Mouse (Mus musculus) E14TG2a.4 (cell line): ENCODE results near the gene Rsph1.

Experiments used
- H3K27me3 ChIP-seq: 2 replicates; pipeline ENCODE4 v1.6.1; 2014; ENCODE audit warnings: low read length, control low read depth; ENCODE audit not compliant: insufficient read depth
- H3K36me3 ChIP-seq: 2 replicates; pipeline ENCODE4 v1.6.1; 2014; ENCODE audit warnings: low read length, control low read depth; ENCODE audit not compliant: insufficient read depth
- H3K4me1 ChIP-seq: replicated peaks from 2 replicates; pipeline ENCODE4 v1.6.1; 2014; ENCODE audit warnings: low read depth, low read length, control low read depth
- H3K4me3 ChIP-seq: replicated peaks from 2 replicates; pipeline ENCODE4 v1.5.1; 2014; ENCODE audit warnings: mild to moderate bottlenecking, low read length
- H3K9me3 ChIP-seq: 2 replicates; pipeline ENCODE4 v1.6.1; 2014; ENCODE audit warnings: low read length, control low read depth
- CTCF ChIP-seq: conservative IDR thresholded peaks from 2 replicates; pipeline ENCODE4 v1.5.1; 2014; ENCODE audit warnings: low read length
- NANOG ChIP-seq: IDR thresholded peaks from 2 replicates; pipeline ENCODE4 v1.6.1; 2014; ENCODE audit warnings: borderline replicate concordance, low read length, mixed read lengths
- POU5F1 ChIP-seq: IDR thresholded peaks from 2 replicates; pipeline ENCODE4 v1.6.1; 2014; ENCODE audit warnings: low read length, borderline replicate concordance

Rsph1 gene

DNA sequence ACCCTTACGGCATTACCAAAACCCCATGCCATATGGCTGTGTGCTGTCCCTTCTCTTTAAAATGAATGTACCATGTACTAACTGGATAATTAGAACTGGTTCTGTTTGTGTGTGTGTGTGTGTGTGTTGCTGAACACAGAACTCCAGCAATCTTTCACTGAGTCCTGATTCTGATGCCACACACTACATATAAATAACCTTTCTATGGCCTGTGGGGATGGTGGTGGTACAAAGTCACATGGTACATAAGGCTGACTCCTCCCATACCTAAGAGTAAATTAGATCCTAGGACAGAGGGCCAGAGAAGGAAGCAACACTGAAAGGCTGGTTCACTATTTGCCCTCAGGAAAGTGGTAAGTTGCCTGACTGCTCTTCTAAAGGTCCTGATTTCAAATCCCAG is 9.3 kb upstream of the Rsph1 start, which contains the start of gene Slc37a1:
TSS of gene Slc37a1 (plus strand) at position 301 of the 400 bp plus-strand sequence.
- Histone ChIP-seq H3K9me3 (no peaks in the 10 kb centered on the region), H3K27me3 (no peaks in the 10 kb centered on the region), H3K36me3 (no peaks in the 10 kb centered on the region), H3K4me3 (peak within 1 kb of the TSS; percentile 79), H3K4me1 (peaks cover 71% of the 10 kb centered on the region)
- no peak for TF ChIP-seq NANOG
- no peak for TF ChIP-seq CTCF
- no peak for TF ChIP-seq POU5F1

- Histone ChIP-seq H3K36me3 (no peaks in the 10 kb centered on the region), H3K9me3 (no peaks in the 10 kb centered on the region), H3K4me3 (no peak overlapping the region), H3K4me1 (peaks cover 71% of the 10 kb centered on the region), H3K27me3 (no peaks in the 10 kb centered on the region)
- TF ChIP-seq CTCF (no peak), POU5F1 (no peak), NANOG (no peak)
Observed at GRCm38 (mm10) chr17:31285867-31286266, 8.7 kb upstream of the Rsph1 start.

GRCm38 (mm10) chr17:31282687-31283053 is 5.5 kb upstream of the Rsph1 start:
- Histone ChIP-seq H3K27me3 (no peaks in the 10 kb centered on the region), H3K9me3 (no peaks in the 10 kb centered on the region), H3K4me1 (peaks cover 63% of the 10 kb centered on the region), H3K4me3 (peak overlapping the region; percentile 39), H3K36me3 (no peaks in the 10 kb centered on the region)
- TF ChIP-seq NANOG (no peak), POU5F1 (no peak), CTCF (no peak)

- Histone ChIP-seq H3K9me3 (no peaks in the 10 kb centered on the region), H3K27me3 (no peaks in the 10 kb centered on the region), H3K36me3 (no peaks in the 10 kb centered on the region), H3K4me1 (peaks cover 63% of the 10 kb centered on the region), H3K4me3 (peak overlapping the region; percentile 39)
- TF ChIP-seq POU5F1, result no peak
- no peak for TF ChIP-seq NANOG
- TF ChIP-seq CTCF, result no peak
Observed at GRCm38 (mm10) chr17:31281830-31282686, 4.9 kb upstream of the Rsph1 start.

GRCm38 (mm10) chr17:31280269-31280668 is 3.1 kb upstream of the Rsph1 start:
- H3K36me3 ChIP-seq, result no peaks in the 10 kb centered on the region
- TF ChIP-seq NANOG (no peak), CTCF (no peak), POU5F1 (no peak)
- no peaks in the 10 kb centered on the region for H3K27me3 ChIP-seq
- H3K4me1 ChIP-seq, result peaks cover 68% of the 10 kb centered on the region
- H3K4me3 ChIP-seq, result no peak overlapping the region
- no peaks in the 10 kb centered on the region for H3K9me3 ChIP-seq

DNA sequence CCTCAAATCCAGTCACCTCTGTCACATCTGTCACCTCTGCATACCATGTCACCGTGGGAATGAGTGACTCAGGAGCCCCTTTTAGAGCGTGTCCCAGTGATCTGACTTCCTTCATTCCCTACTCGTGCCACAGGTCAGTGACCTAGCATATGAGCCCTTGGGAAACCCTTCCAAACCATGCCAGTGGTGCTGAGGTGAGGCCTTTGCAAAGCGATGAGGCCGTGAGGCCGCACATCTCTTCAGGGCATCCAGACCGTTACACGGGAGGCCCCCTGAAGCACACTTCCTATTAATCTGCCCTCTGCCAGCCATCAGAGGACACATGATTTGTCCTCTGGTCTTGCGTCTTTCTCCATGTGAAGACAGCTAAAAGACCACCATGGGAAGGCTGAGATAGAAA is 2.4 kb upstream of the Rsph1 start:
- H3K27me3 ChIP-seq, result no peaks in the 10 kb centered on the region
- H3K36me3 ChIP-seq, result no peaks in the 10 kb centered on the region
- peaks cover 70% of the 10 kb centered on the region for H3K4me1 ChIP-seq
- TF ChIP-seq POU5F1 (no peak), NANOG (no peak), CTCF (no peak)
- no peaks in the 10 kb centered on the region for H3K9me3 ChIP-seq
- H3K4me3 ChIP-seq, result no peak overlapping the region

DNA sequence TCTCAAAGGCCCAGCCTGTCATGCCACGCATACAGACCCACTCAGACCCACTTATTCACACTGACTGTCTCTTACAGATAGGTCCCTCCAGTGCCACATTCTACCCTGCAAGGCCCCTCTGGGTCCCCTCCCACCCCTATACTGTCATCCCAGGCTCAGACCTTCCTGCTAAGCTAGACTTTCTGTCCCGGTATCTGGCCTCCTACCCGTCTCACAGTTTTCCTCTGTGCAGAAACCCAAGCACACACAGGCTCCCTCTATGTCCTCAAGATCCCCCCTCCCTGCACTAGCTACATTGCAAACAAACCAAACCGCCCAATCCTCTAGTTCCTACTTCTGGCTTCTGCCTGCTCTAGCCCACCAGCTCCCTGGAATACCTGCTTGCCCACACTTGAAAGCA is 748 bp upstream of the Rsph1 start:
- no peaks in the 10 kb centered on the region for H3K36me3 ChIP-seq
- H3K4me1 ChIP-seq, result peaks cover 64% of the 10 kb centered on the region
- TF ChIP-seq NANOG, result no peak
- no peak for TF ChIP-seq POU5F1
- no peak for TF ChIP-seq CTCF
- H3K27me3 ChIP-seq, result no peaks in the 10 kb centered on the region
- H3K4me3 ChIP-seq, result no peak overlapping the region
- H3K9me3 ChIP-seq, result no peaks in the 10 kb centered on the region

GRCm38 (mm10) chr17:31276207-31276921 is 819 bp downstream of the Rsph1 start:
- H3K4me1 ChIP-seq, result peaks cover 60% of the 10 kb centered on the region
- no peak for TF ChIP-seq POU5F1
- no peak for TF ChIP-seq NANOG
- TF ChIP-seq CTCF, result no peak
- no peaks in the 10 kb centered on the region for H3K27me3 ChIP-seq
- H3K36me3 ChIP-seq, result no peaks in the 10 kb centered on the region
- H3K4me3 ChIP-seq, result peak overlapping the region; percentile 81
- H3K9me3 ChIP-seq, result no peaks in the 10 kb centered on the region
